Mouse (Mus musculus): ENCODE data around the gene Cope. TPM values are rescaled to one million over a fixed set of nuclear protein-coding genes. Genes with fewer than 3 reads are reported as not detected.

The Cope gene
- polyA plus RNA-seq, 1 experiment, result 91.7 TPM

GRCm38 (mm10) chr8:70272949-70273348 lies 29.4 kb upstream of the Cope start:
- no peak overlapping the region for H3K27ac ChIP-seq (ENCODE audit: control insufficient read depth, insufficient read depth, low read depth, low read length, poor library complexity)
- 26% methylated on average over 3 of the region's 3 CpGs for WGBS
- TF ChIP-seq CTCF (IDR thresholded peaks at IDR 0.05; ENCODE audit: control insufficient read depth, insufficient read depth, low read length) (no peak), POLR2A (IDR thresholded peaks at IDR 0.05; ENCODE audit: borderline replicate concordance, control insufficient read depth, low read depth, low read length) (no peak)
- H3K4me1 ChIP-seq (ENCODE audit: control insufficient read depth, insufficient read depth, low read length), result peaks cover 7% of the 10 kb centered on the region; the same call in 1 of the 2 replicates
- no peak overlapping the region for H3K4me3 ChIP-seq (replicated peaks; ENCODE audit: control insufficient read depth, low read depth, low read length)

GRCm38 (mm10) chr8:70274350-70274749 lies 28.0 kb upstream of the Cope start:
- TF ChIP-seq POLR2A (IDR thresholded peaks at IDR 0.05; ENCODE audit: borderline replicate concordance, control insufficient read depth, low read depth, low read length), result no peak
- no peak for TF ChIP-seq CTCF (IDR thresholded peaks at IDR 0.05; ENCODE audit: control insufficient read depth, insufficient read depth, low read length)
- H3K4me3 ChIP-seq (replicated peaks; ENCODE audit: control insufficient read depth, low read depth, low read length), result no peak overlapping the region
- peaks cover 5% of the 10 kb centered on the region; the same call in 1 of the 2 replicates for H3K4me1 ChIP-seq (ENCODE audit: control insufficient read depth, insufficient read depth, low read length)
- no peak overlapping the region for H3K27ac ChIP-seq (ENCODE audit: control insufficient read depth, insufficient read depth, low read depth, low read length, poor library complexity)

GRCm38 (mm10) chr8:70276476-70276875 lies 25.8 kb upstream of the Cope start:
- TF ChIP-seq CTCF (IDR thresholded peaks at IDR 0.05; ENCODE audit: control insufficient read depth, insufficient read depth, low read length), result no peak
- TF ChIP-seq POLR2A (IDR thresholded peaks at IDR 0.05; ENCODE audit: borderline replicate concordance, control insufficient read depth, low read depth, low read length), result no peak
- 49% methylated on average over 3 of the region's 3 CpGs for WGBS
- Histone ChIP-seq H3K27ac (ENCODE audit: control insufficient read depth, insufficient read depth, low read depth, low read length, poor library complexity) (no peak overlapping the region), H3K4me1 (ENCODE audit: control insufficient read depth, insufficient read depth, low read length) (peaks cover 5% of the 10 kb centered on the region; the same call in 1 of the 2 replicates), H3K4me3 (replicated peaks; ENCODE audit: control insufficient read depth, low read depth, low read length) (no peak overlapping the region)

DNA sequence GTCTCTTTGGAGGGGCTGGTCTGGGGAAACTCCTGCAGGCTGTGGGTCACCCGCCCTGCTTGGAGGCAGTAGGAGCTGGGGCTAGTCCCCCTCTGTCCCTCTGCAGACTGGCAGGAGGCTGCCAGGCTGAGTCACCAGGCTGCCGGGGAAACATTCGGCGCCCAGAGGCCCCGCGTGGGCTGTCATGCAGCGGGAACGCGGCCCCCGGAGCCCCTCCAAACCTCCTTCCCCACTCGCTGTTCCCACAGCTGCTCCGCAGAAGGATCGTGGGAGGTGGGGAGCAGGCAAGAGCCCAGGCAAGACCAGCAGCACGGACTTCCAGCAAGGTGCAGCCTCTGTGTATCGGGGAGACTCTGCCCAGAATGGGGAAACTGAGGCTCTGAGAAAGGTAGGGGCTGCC lies 24.1 kb upstream of the Cope start:
- no peak for TF ChIP-seq CTCF (IDR thresholded peaks at IDR 0.05; ENCODE audit: control insufficient read depth, insufficient read depth, low read length)
- TF ChIP-seq POLR2A (IDR thresholded peaks at IDR 0.05; ENCODE audit: borderline replicate concordance, control insufficient read depth, low read depth, low read length), result no peak
- no peak overlapping the region for H3K27ac ChIP-seq (ENCODE audit: control insufficient read depth, insufficient read depth, low read depth, low read length, poor library complexity)
- WGBS, result 6% methylated on average over 15 of the region's 15 CpGs
- no peak overlapping the region for H3K4me3 ChIP-seq (replicated peaks; ENCODE audit: control insufficient read depth, low read depth, low read length)
- H3K4me1 ChIP-seq (ENCODE audit: control insufficient read depth, insufficient read depth, low read length), result peaks cover 5% of the 10 kb centered on the region

DNA sequence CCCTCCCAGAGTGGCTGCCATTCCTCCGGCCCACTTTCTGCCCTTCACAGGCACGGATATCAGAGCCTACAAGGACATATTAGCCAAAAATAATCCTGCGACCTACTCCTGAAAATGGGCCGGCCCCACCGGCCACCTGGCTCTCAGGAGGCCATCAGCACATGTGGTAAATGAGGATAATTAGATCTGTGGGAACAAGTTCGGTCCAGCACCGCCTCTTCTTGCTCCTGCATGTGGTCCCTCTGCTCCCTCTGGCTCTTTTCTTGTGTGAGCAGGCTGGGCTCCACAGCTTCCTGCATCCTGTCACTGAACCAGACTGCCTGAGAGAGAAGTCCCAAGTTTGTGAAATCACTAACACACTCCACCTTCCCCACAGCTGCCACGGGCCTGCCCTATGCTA lies 23.1 kb upstream of the Cope start:
- Histone ChIP-seq H3K4me1 (ENCODE audit: control insufficient read depth, insufficient read depth, low read length) (peaks cover 3% of the 10 kb centered on the region), H3K4me3 (replicated peaks; ENCODE audit: control insufficient read depth, low read depth, low read length) (no peak overlapping the region), H3K27ac (ENCODE audit: control insufficient read depth, insufficient read depth, low read depth, low read length, poor library complexity) (no peak overlapping the region)
- TF ChIP-seq CTCF (IDR thresholded peaks at IDR 0.05; ENCODE audit: control insufficient read depth, insufficient read depth, low read length) (no peak), POLR2A (IDR thresholded peaks at IDR 0.05; ENCODE audit: borderline replicate concordance, control insufficient read depth, low read depth, low read length) (no peak)
- WGBS, result 24% methylated on average over 8 of the region's 8 CpGs

GRCm38 (mm10) chr8:70281001-70281400 lies 21.3 kb upstream of the Cope start:
- TF ChIP-seq CTCF (IDR thresholded peaks at IDR 0.05; ENCODE audit: control insufficient read depth, insufficient read depth, low read length) (no peak), POLR2A (IDR thresholded peaks at IDR 0.05; ENCODE audit: borderline replicate concordance, control insufficient read depth, low read depth, low read length) (no peak)
- no peak overlapping the region for H3K27ac ChIP-seq (ENCODE audit: control insufficient read depth, insufficient read depth, low read depth, low read length, poor library complexity)
- H3K4me3 ChIP-seq (replicated peaks; ENCODE audit: control insufficient read depth, low read depth, low read length), result no peak overlapping the region
- 82% methylated on average over 3 of the region's 3 CpGs for WGBS
- peaks cover 3% of the 10 kb centered on the region for H3K4me1 ChIP-seq (ENCODE audit: control insufficient read depth, insufficient read depth, low read length)

DNA sequence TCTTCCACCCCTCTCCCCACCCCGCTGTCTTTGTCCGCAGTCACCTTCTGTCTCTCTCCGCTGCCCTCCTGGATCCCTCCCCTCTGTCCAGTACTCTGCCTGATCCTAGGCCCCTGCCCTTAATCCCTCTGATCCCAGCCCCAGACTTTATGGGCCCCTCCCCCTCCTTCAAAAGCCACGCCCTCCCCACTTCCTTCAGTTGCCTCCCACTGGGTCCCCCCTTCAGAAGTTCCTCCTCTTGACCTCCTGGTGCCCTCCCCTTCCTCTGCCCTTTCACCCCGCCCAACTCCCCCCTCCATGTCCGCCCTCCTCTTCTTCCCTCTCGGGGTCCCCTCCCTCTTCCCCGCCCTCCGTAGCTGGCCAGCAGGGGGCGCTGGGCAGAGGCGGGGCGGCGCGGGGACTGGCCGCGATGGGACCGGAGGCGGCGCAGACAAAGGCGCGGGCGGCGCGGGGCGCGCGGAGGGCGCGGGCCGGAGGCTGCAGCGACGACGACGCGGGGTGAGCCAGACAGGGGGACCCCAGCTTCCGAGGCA lies 19.6 kb upstream of the Cope start, which contains the start of gene Homer3:
Gene Homer3 (plus strand): TSS at position 225 of the 533 bp plus-strand sequence.
- peak within 1 kb of the TSS; percentile 81 for H3K4me3 ChIP-seq (replicated peaks; ENCODE audit: control insufficient read depth, low read depth, low read length)
- TF ChIP-seq CTCF (IDR thresholded peaks at IDR 0.05; ENCODE audit: control insufficient read depth, insufficient read depth, low read length) (peak; percentile 68; the same call in 1 of the 2 replicates), POLR2A (IDR thresholded peaks at IDR 0.05; ENCODE audit: borderline replicate concordance, control insufficient read depth, low read depth, low read length) (peak; percentile 24; the same call in 1 of the 2 replicates)
- H3K4me1 ChIP-seq (ENCODE audit: control insufficient read depth, insufficient read depth, low read length), result no peaks in the 10 kb centered on the region; the same call in none of the 2 replicates
- H3K27ac ChIP-seq (ENCODE audit: control insufficient read depth, insufficient read depth, low read depth, low read length, poor library complexity), result peak within 1 kb of the TSS; percentile 30; the same call in 1 of the 2 replicates
- 3% methylated on average over 36 of the region's 36 CpGs for WGBS

GRCm38 (mm10) chr8:70283136-70284077 lies 18.9 kb upstream of the Cope start:
- under 1% methylated on average over 55 of the region's 55 CpGs for WGBS
- H3K27ac ChIP-seq (ENCODE audit: control insufficient read depth, insufficient read depth, low read depth, low read length, poor library complexity), result peak overlapping the region; percentile 30; the same call in 1 of the 2 replicates

More at GRCm38 (mm10) chr8:70283136-70284077, 18.9 kb upstream of the Cope start:
- peak overlapping the region; percentile 81 for H3K4me3 ChIP-seq (replicated peaks; ENCODE audit: control insufficient read depth, low read depth, low read length)
- no peak for TF ChIP-seq CTCF (IDR thresholded peaks at IDR 0.05; ENCODE audit: control insufficient read depth, insufficient read depth, low read length)
- TF ChIP-seq POLR2A (IDR thresholded peaks at IDR 0.05; ENCODE audit: borderline replicate concordance, control insufficient read depth, low read depth, low read length), result 0 out of 2 replicates have a peak, but pooled peaks have one; percentile 23
- H3K4me1 ChIP-seq (ENCODE audit: control insufficient read depth, insufficient read depth, low read length), result no peaks in the 10 kb centered on the region; the same call in none of the 2 replicates

Data from bone marrow, adult 2 months (tissue).